Mouse (Mus musculus) forebrain, embryonic 12.5 days (tissue): ENCODE results near the gene Olfr378. TPM values are rescaled to one million over a fixed set of nuclear protein-coding genes. Genes with fewer than 3 reads are reported as not detected.

Source experiments
- ATAC-seq: fragments of 200-750 bp; cut with Nextera tagmentation; 2 replicates; pipeline ENCODE4 v1.8.0; 2017; ENCODE audit warnings: moderate TSS enrichment; ENCODE audit not compliant: low FRiP score
- H3K27ac ChIP-seq: fragments of 300-500 bp; sonication (generic); 2 replicates; pipeline ENCODE4 v1.5.1; 2016; ENCODE audit warnings: mild to moderate bottlenecking
- H3K27me3 ChIP-seq: fragments of 300-500 bp; sonication (generic); 2 replicates; pipeline ENCODE4 v1.6.1; 2016; ENCODE audit warnings: mild to moderate bottlenecking
- H3K36me3 ChIP-seq: fragments of 300-500 bp; sonication (generic); replicated peaks from 2 replicates; pipeline ENCODE4 v1.6.1; 2016; ENCODE audit warnings: mild to moderate bottlenecking
- H3K4me1 ChIP-seq: fragments of 300-500 bp; sonication (generic); 2 replicates; pipeline ENCODE4 v1.6.1; 2016
- H3K4me2 ChIP-seq: fragments of 300-500 bp; sonication (generic); 2 replicates; pipeline ENCODE4 v1.6.1; 2016; ENCODE audit warnings: mild to moderate bottlenecking, moderate library complexity
- H3K4me3 ChIP-seq: fragments of 300-500 bp; sonication (generic); replicated peaks from 2 replicates; pipeline ENCODE4 v1.5.1; 2016; ENCODE audit warnings: mild to moderate bottlenecking
- H3K9ac ChIP-seq: fragments of 300-500 bp; sonication (generic); 2 replicates; pipeline ENCODE4 v1.6.1; 2016; ENCODE audit warnings: mild to moderate bottlenecking
- H3K9me3 ChIP-seq: fragments of 300-500 bp; sonication (generic); 2 replicates; pipeline ENCODE4 v1.6.1; 2016
- WGBS: fragments of 180-500 bp; shearing (Covaris S2); methylation state at CpG from one replicate; pipeline ENCODE4 v1.1.7; 2016; 5-methylcytosine and 5-hydroxymethylcytosine counted together
- polyA plus RNA-seq: library from polyadenylated mRNA; unstranded; fragments of >200 nt; fragmentation: Nextera tagmentation; extraction: Ambion mirVana; gene quantifications from 2 replicates; pipeline ENCODE4 v1.2.1, GENCODE M21; 2016

Olfr378 gene
- polyA plus RNA-seq = not detected in 2 replicates

GRCm38 (mm10) chr11:73428377-73428776, at the start of gene Olfr378:
TSS of gene Olfr378 (minus strand) at chr11:73428477.
- Histone ChIP-seq H3K4me3 (no peak within 1 kb of the TSS), H3K4me2 (no peak within 1 kb of the TSS), H3K27me3 (no peaks in the 10 kb centered on the region), H3K4me1 (no peaks in the 10 kb centered on the region), H3K9ac (no peak within 1 kb of the TSS), H3K36me3 (no peaks in the 10 kb centered on the region), H3K9me3 (peaks cover 17% of the 10 kb centered on the region), H3K27ac (no peak within 1 kb of the TSS)
- ATAC-seq = no peak
- 94% methylated on average over 1 of the region's 1 CpGs for WGBS

- Histone ChIP-seq H3K36me3 (no peaks in the 10 kb centered on the region), H3K9ac (no peak within 1 kb of the TSS), H3K4me3 (no peak within 1 kb of the TSS), H3K4me2 (no peak within 1 kb of the TSS), H3K4me1 (no peaks in the 10 kb centered on the region), H3K27ac (no peak within 1 kb of the TSS), H3K9me3 (0 out of 2 replicates have a peak, but pooled peaks cover 3% of the 10 kb centered on the region), H3K27me3 (no peaks in the 10 kb centered on the region)
- ATAC-seq = no peak
- WGBS = 97% methylated on average over 1 of the region's 1 CpGs
Measured at GRCm38 (mm10) chr11:73457408-73457807, 29.1 kb upstream of the Olfr378 start, which contains the start of gene Olfr380. TSS of gene Olfr380 (minus strand) at chr11:73457508.

GRCm38 (mm10) chr11:73399514-73399913, 28.8 kb downstream of the Olfr378 start, which contains the start of gene Olfr1:
TSS of gene Olfr1 (minus strand) at chr11:73399614.
- Histone ChIP-seq H3K4me2 (no peak within 1 kb of the TSS), H3K27me3 (no peaks in the 10 kb centered on the region), H3K27ac (no peak within 1 kb of the TSS), H3K4me3 (no peak within 1 kb of the TSS), H3K4me1 (no peaks in the 10 kb centered on the region), H3K36me3 (no peaks in the 10 kb centered on the region), H3K9me3 (no peaks in the 10 kb centered on the region), H3K9ac (no peak within 1 kb of the TSS)
- ATAC-seq = no peak

GRCm38 (mm10) chr11:73395374-73395773, 32.9 kb downstream of the Olfr378 start:
- Histone ChIP-seq H3K9me3 (0 out of 2 replicates have a peak, but pooled peaks cover 2% of the 10 kb centered on the region), H3K4me3 (no peak overlapping the region), H3K27ac (no peak overlapping the region), H3K36me3 (no peaks in the 10 kb centered on the region), H3K4me1 (no peaks in the 10 kb centered on the region), H3K9ac (no peak overlapping the region), H3K27me3 (no peaks in the 10 kb centered on the region), H3K4me2 (no peak overlapping the region)
- no peak for ATAC-seq
- 74% methylated on average over 4 of the region's 4 CpGs for WGBS

Other genes with a start within 250 kb of the Olfr378 start
- 19.0 and 19.2 TPM in 2 replicates for gene Ctns, start 229.4 kb downstream of the Olfr378 start, polyA plus RNA-seq
- gene Shpk, start 229.0 kb downstream of the Olfr378 start, polyA plus RNA-seq = 1.1 and 1.2 TPM in 2 replicates
- gene Trpv1, start 194.2 kb downstream of the Olfr378 start, polyA plus RNA-seq = not detected in 2 replicates
- 0.04 TPM in 1 of 2 replicates, not detected in the other for gene Trpv3, start 161.1 kb downstream of the Olfr378 start, polyA plus RNA-seq
- gene Aspa, start 98.9 kb downstream of the Olfr378 start, polyA plus RNA-seq = 0.33 TPM in 1 of 2 replicates, not detected in the other
- gene Gm49340, start 98.7 kb downstream of the Olfr378 start, polyA plus RNA-seq = not detected in 2 replicates
- gene Spata22, start 98.7 kb downstream of the Olfr378 start, polyA plus RNA-seq = not detected in 2 replicates
- gene Olfr20, start 77.7 kb downstream of the Olfr378 start, polyA plus RNA-seq = 0.24 TPM in 1 of 2 replicates, not detected in the other
- gene Olfr376, start 57.2 kb downstream of the Olfr378 start, polyA plus RNA-seq = not detected in 2 replicates
- not detected in 2 replicates for gene Olfr1, start 28.9 kb downstream of the Olfr378 start, polyA plus RNA-seq
- not detected in 2 replicates for gene Olfr380, start 29.0 kb upstream of the Olfr378 start, polyA plus RNA-seq
- gene Olfr381, start 63.1 kb upstream of the Olfr378 start, polyA plus RNA-seq = not detected in 2 replicates
- gene Olfr382, start 88.7 kb upstream of the Olfr378 start, polyA plus RNA-seq = not detected in 2 replicates
- not detected in 2 replicates for gene Olfr385, start 164.5 kb upstream of the Olfr378 start, polyA plus RNA-seq
- not detected in 2 replicates for gene Olfr384, start 170.1 kb upstream of the Olfr378 start, polyA plus RNA-seq